Mouse (Mus musculus): Measurements from ENCODE around the gene Gstk1. TPM values are rescaled to one million over a fixed set of nuclear protein-coding genes. Genes with fewer than 3 reads are reported as not detected.

Gene Gstk1
- 15.7 and 20.2 TPM in 2 replicates for polyA plus RNA-seq (2014; fragmentation: Nextera tagmentation; extraction: Ambion mirVana)

- Histone ChIP-seq H3K9ac (ENCODE audit: low read depth, low read length) (peak within 1 kb of the TSS; percentile 24; the same call in 1 of the 2 replicates), H3K27ac (ENCODE audit: low read depth, low read length) (no peak within 1 kb of the TSS), H3K4me3 (ENCODE audit: low read depth, low read length) (peak within 1 kb of the TSS; percentile 39), H3K27me3 (ENCODE audit: control insufficient read depth, insufficient read depth, low read length) (no peaks in the 10 kb centered on the region), H3K4me1 (replicated peaks; ENCODE audit: control insufficient read depth, insufficient read depth, low read length) (no peaks in the 10 kb centered on the region), H3K4me2 (replicated peaks; ENCODE audit: low read depth, low read length) (peak within 1 kb of the TSS; percentile 64), H3K9me3 (ENCODE audit: control insufficient read depth, low read length) (no peaks in the 10 kb centered on the region), H3K36me3 (ENCODE audit: control insufficient read depth, insufficient read depth, low read length) (no peaks in the 10 kb centered on the region)
- ATAC-seq (ENCODE audit: low FRiP score) (peak; percentile 99), DNase-seq (ENCODE audit: low spot score) (peak; percentile 87)
- WGBS = 2% methylated on average over 28 of the region's 28 CpGs
Observed at GRCm38 (mm10) chr6:42245711-42246353, at the start of gene Gstk1. TSS of gene Gstk1 (plus strand) at chr6:42245935.

GRCm38 (mm10) chr6:42197710-42198109 is 48.0 kb upstream of the Gstk1 start:
- DNase-seq (ENCODE audit: low spot score) (peak; percentile 1), ATAC-seq (ENCODE audit: low FRiP score) (no peak)
- H3K4me3 ChIP-seq (ENCODE audit: low read depth, low read length) = no peak overlapping the region
- no peak overlapping the region for H3K9ac ChIP-seq (ENCODE audit: low read depth, low read length)
- H3K27me3 ChIP-seq (ENCODE audit: control insufficient read depth, insufficient read depth, low read length) = no peaks in the 10 kb centered on the region
- WGBS = 49% methylated on average over 3 of the region's 3 CpGs
- H3K4me2 ChIP-seq (replicated peaks; ENCODE audit: low read depth, low read length) = no peak overlapping the region
- no peaks in the 10 kb centered on the region for H3K9me3 ChIP-seq (ENCODE audit: control insufficient read depth, low read length)
- no peak overlapping the region for H3K27ac ChIP-seq (ENCODE audit: low read depth, low read length)
- H3K4me1 ChIP-seq (replicated peaks; ENCODE audit: control insufficient read depth, insufficient read depth, low read length) = no peaks in the 10 kb centered on the region
- H3K36me3 ChIP-seq (ENCODE audit: control insufficient read depth, insufficient read depth, low read length) = no peaks in the 10 kb centered on the region

- no peak overlapping the region for H3K9ac ChIP-seq (ENCODE audit: low read depth, low read length)
- DNase-seq (ENCODE audit: low spot score) = no peak
- no peak for ATAC-seq (ENCODE audit: low FRiP score)
- H3K4me3 ChIP-seq (ENCODE audit: low read depth, low read length) = no peak overlapping the region
- H3K9me3 ChIP-seq (ENCODE audit: control insufficient read depth, low read length) = no peaks in the 10 kb centered on the region
- no peaks in the 10 kb centered on the region for H3K36me3 ChIP-seq (ENCODE audit: control insufficient read depth, insufficient read depth, low read length)
- no peaks in the 10 kb centered on the region for H3K27me3 ChIP-seq (ENCODE audit: control insufficient read depth, insufficient read depth, low read length)
- 92% methylated on average over 1 of the region's 1 CpGs for WGBS
- no peaks in the 10 kb centered on the region for H3K4me1 ChIP-seq (replicated peaks; ENCODE audit: control insufficient read depth, insufficient read depth, low read length)
- H3K4me2 ChIP-seq (replicated peaks; ENCODE audit: low read depth, low read length) = no peak overlapping the region
- no peak overlapping the region for H3K27ac ChIP-seq (ENCODE audit: low read depth, low read length)
Observed at GRCm38 (mm10) chr6:42199498-42199897, 46.2 kb upstream of the Gstk1 start.

- H3K27ac ChIP-seq (ENCODE audit: low read depth, low read length) = no peak within 1 kb of the TSS
- H3K4me2 ChIP-seq (replicated peaks; ENCODE audit: low read depth, low read length) = no peak within 1 kb of the TSS
- no peak for DNase-seq (ENCODE audit: low spot score)
- no peaks in the 10 kb centered on the region for H3K27me3 ChIP-seq (ENCODE audit: control insufficient read depth, insufficient read depth, low read length)
- H3K9me3 ChIP-seq (ENCODE audit: control insufficient read depth, low read length) = no peaks in the 10 kb centered on the region
- no peak within 1 kb of the TSS for H3K4me3 ChIP-seq (ENCODE audit: low read depth, low read length)
- no peak for ATAC-seq (ENCODE audit: low FRiP score)
- 81% methylated on average over 2 of the region's 2 CpGs for WGBS
- no peaks in the 10 kb centered on the region for H3K4me1 ChIP-seq (replicated peaks; ENCODE audit: control insufficient read depth, insufficient read depth, low read length)
- no peaks in the 10 kb centered on the region for H3K36me3 ChIP-seq (ENCODE audit: control insufficient read depth, insufficient read depth, low read length)
- H3K9ac ChIP-seq (ENCODE audit: low read depth, low read length) = no peak within 1 kb of the TSS
Observed at GRCm38 (mm10) chr6:42215028-42215427, 30.7 kb upstream of the Gstk1 start, which contains the start of gene Tas2r144. TSS of gene Tas2r144 (plus strand) at chr6:42215328.

GRCm38 (mm10) chr6:42222286-42222685 is 23.4 kb upstream of the Gstk1 start:
- no peak overlapping the region for H3K27ac ChIP-seq (ENCODE audit: low read depth, low read length)
- DNase-seq (ENCODE audit: low spot score) (no peak), ATAC-seq (ENCODE audit: low FRiP score) (no peak)
- no peaks in the 10 kb centered on the region for H3K36me3 ChIP-seq (ENCODE audit: control insufficient read depth, insufficient read depth, low read length)
- H3K9me3 ChIP-seq (ENCODE audit: control insufficient read depth, low read length) = no peaks in the 10 kb centered on the region
- H3K9ac ChIP-seq (ENCODE audit: low read depth, low read length) = no peak overlapping the region
- no peak overlapping the region for H3K4me2 ChIP-seq (replicated peaks; ENCODE audit: low read depth, low read length)
- H3K4me1 ChIP-seq (replicated peaks; ENCODE audit: control insufficient read depth, insufficient read depth, low read length) = no peaks in the 10 kb centered on the region
- no peak overlapping the region for H3K4me3 ChIP-seq (ENCODE audit: low read depth, low read length)
- WGBS = 51% methylated on average over 3 of the region's 3 CpGs
- H3K27me3 ChIP-seq (ENCODE audit: control insufficient read depth, insufficient read depth, low read length) = no peaks in the 10 kb centered on the region

GRCm38 (mm10) chr6:42225046-42225445 is 20.7 kb upstream of the Gstk1 start:
- DNase-seq (ENCODE audit: low spot score) = no peak
- H3K27me3 ChIP-seq (ENCODE audit: control insufficient read depth, insufficient read depth, low read length) = no peaks in the 10 kb centered on the region
- no peak overlapping the region for H3K4me3 ChIP-seq (ENCODE audit: low read depth, low read length)
- 70% methylated on average over 4 of the region's 4 CpGs for WGBS
- no peak for ATAC-seq (ENCODE audit: low FRiP score)
- H3K36me3 ChIP-seq (ENCODE audit: control insufficient read depth, insufficient read depth, low read length) = no peaks in the 10 kb centered on the region
- no peak overlapping the region for H3K4me2 ChIP-seq (replicated peaks; ENCODE audit: low read depth, low read length)
- H3K9ac ChIP-seq (ENCODE audit: low read depth, low read length) = no peak overlapping the region
- no peak overlapping the region for H3K27ac ChIP-seq (ENCODE audit: low read depth, low read length)
- no peaks in the 10 kb centered on the region for H3K4me1 ChIP-seq (replicated peaks; ENCODE audit: control insufficient read depth, insufficient read depth, low read length)
- no peaks in the 10 kb centered on the region for H3K9me3 ChIP-seq (ENCODE audit: control insufficient read depth, low read length)

- 33% methylated on average over 17 of the region's 17 CpGs for WGBS
Observed at GRCm38 (mm10) chr6:42227240-42228101, 18.3 kb upstream of the Gstk1 start.

GRCm38 (mm10) chr6:42229610-42230009 is 16.1 kb upstream of the Gstk1 start:
- ATAC-seq (ENCODE audit: low FRiP score) (no peak), DNase-seq (ENCODE audit: low spot score) (no peak)
- Histone ChIP-seq H3K9me3 (ENCODE audit: control insufficient read depth, low read length) (no peaks in the 10 kb centered on the region), H3K27me3 (ENCODE audit: control insufficient read depth, insufficient read depth, low read length) (no peaks in the 10 kb centered on the region), H3K36me3 (ENCODE audit: control insufficient read depth, insufficient read depth, low read length) (no peaks in the 10 kb centered on the region), H3K27ac (ENCODE audit: low read depth, low read length) (no peak overlapping the region), H3K4me1 (replicated peaks; ENCODE audit: control insufficient read depth, insufficient read depth, low read length) (no peaks in the 10 kb centered on the region), H3K9ac (ENCODE audit: low read depth, low read length) (no peak overlapping the region), H3K4me3 (ENCODE audit: low read depth, low read length) (no peak overlapping the region), H3K4me2 (replicated peaks; ENCODE audit: low read depth, low read length) (no peak overlapping the region)
- WGBS = 80% methylated on average over 4 of the region's 4 CpGs

More at GRCm38 (mm10) chr6:42227240-42228101, 18.3 kb upstream of the Gstk1 start:
- no peak overlapping the region for H3K27ac ChIP-seq (ENCODE audit: low read depth, low read length)
- DNase-seq (ENCODE audit: low spot score) (peak; percentile 82), ATAC-seq (ENCODE audit: low FRiP score) (peak; percentile 56; the same call in 1 of the 2 replicates)
- no peaks in the 10 kb centered on the region for H3K27me3 ChIP-seq (ENCODE audit: control insufficient read depth, insufficient read depth, low read length)
- no peak overlapping the region for H3K4me3 ChIP-seq (ENCODE audit: low read depth, low read length)
- H3K4me1 ChIP-seq (replicated peaks; ENCODE audit: control insufficient read depth, insufficient read depth, low read length) = no peaks in the 10 kb centered on the region
- H3K9me3 ChIP-seq (ENCODE audit: control insufficient read depth, low read length) = no peaks in the 10 kb centered on the region
- no peak overlapping the region for H3K4me2 ChIP-seq (replicated peaks; ENCODE audit: low read depth, low read length)
- no peaks in the 10 kb centered on the region for H3K36me3 ChIP-seq (ENCODE audit: control insufficient read depth, insufficient read depth, low read length)
- no peak overlapping the region for H3K9ac ChIP-seq (ENCODE audit: low read depth, low read length)

All from hindbrain, embryonic 11.5 days (tissue).